Mouse (Mus musculus) neural tube, embryonic 14.5 days (tissue): ENCODE results near the gene Ccdc181. TPM values are rescaled to one million over a fixed set of nuclear protein-coding genes. Genes with fewer than 3 reads are reported as not detected.

ENCODE experiments used
- ATAC-seq: fragments of 200-750 bp; cut with Nextera tagmentation; 2 replicates; pipeline ENCODE4 v1.8.0; 2017; ENCODE audit warnings: low read depth, mild to moderate bottlenecking, moderate TSS enrichment, moderate library complexity
- H3K27ac ChIP-seq: fragments of 300-500 bp; sonication (generic); 2 replicates; pipeline ENCODE4 v1.5.1; 2014; ENCODE audit warnings: low read depth, mild to moderate bottlenecking, control low read depth, low read length, moderate library complexity, mixed read lengths
- H3K27me3 ChIP-seq: fragments of 300-500 bp; sonication (generic); 2 replicates; pipeline ENCODE4 v1.6.1; 2014; ENCODE audit warnings: low read length; ENCODE audit not compliant: control insufficient read depth, insufficient read depth
- H3K36me3 ChIP-seq: fragments of 300-500 bp; sonication (generic); 2 replicates; pipeline ENCODE4 v1.6.1; 2014; ENCODE audit warnings: low read length, mixed read lengths; ENCODE audit not compliant: control insufficient read depth, insufficient read depth
- H3K4me1 ChIP-seq: fragments of 300-500 bp; sonication (generic); 2 replicates; pipeline ENCODE4 v1.6.1; 2014; ENCODE audit warnings: low read length; ENCODE audit not compliant: control insufficient read depth, insufficient read depth
- H3K4me2 ChIP-seq: fragments of 300-500 bp; sonication (generic); 2 replicates; pipeline ENCODE4 v1.6.1; 2014; ENCODE audit warnings: mild to moderate bottlenecking, low read depth, low read length, control low read depth
- H3K4me3 ChIP-seq: fragments of 300-500 bp; sonication (generic); 2 replicates; pipeline ENCODE4 v1.5.1; 2014; ENCODE audit warnings: low read depth, low read length, control low read depth, mixed read lengths
- H3K9ac ChIP-seq: fragments of 300-500 bp; sonication (generic); replicated peaks from 2 replicates; pipeline ENCODE4 v1.6.1; 2014; ENCODE audit warnings: low read depth, mild to moderate bottlenecking, control low read depth, low read length, mixed read lengths
- H3K9me3 ChIP-seq: fragments of 300-500 bp; sonication (generic); 2 replicates; pipeline ENCODE4 v1.6.1; 2016; ENCODE audit warnings: low read length; ENCODE audit not compliant: control insufficient read depth
- WGBS: fragments of 180-500 bp; shearing (Covaris S2); extraction: QIAGEN DNeasy Blood & Tissue Kit; methylation state at CpG from one replicate; pipeline ENCODE4 v1.1.7; 2014; 5-methylcytosine and 5-hydroxymethylcytosine counted together
- polyA plus RNA-seq: library from polyadenylated mRNA; unstranded; fragments of >200 nt; fragmentation: Nextera tagmentation; extraction: Ambion mirVana; gene quantifications from 2 replicates; pipeline ENCODE4 v1.2.1, GENCODE M21; 2014

Gene Ccdc181
- polyA plus RNA-seq, 1 experiment from 2014 or later = 24.7 TPM

- Histone ChIP-seq H3K27me3 (no peaks in the 10 kb centered on the region), H3K36me3 (peaks cover 28% of the 10 kb centered on the region), H3K9ac (no peak within 1 kb of the TSS), H3K4me2 (no peak within 1 kb of the TSS), H3K27ac (no peak within 1 kb of the TSS), H3K4me1 (peaks cover 12% of the 10 kb centered on the region), H3K9me3 (no peaks in the 10 kb centered on the region), H3K4me3 (no peak within 1 kb of the TSS)
- WGBS = 92% methylated on average over 5 of the region's 5 CpGs
- ATAC-seq = no peak
Measured at GRCm38 (mm10) chr1:164303821-164304220, 28.4 kb downstream of the Ccdc181 start, which contains the start of gene Nme7. TSS of gene Nme7 (plus strand) at chr1:164304121.

- H3K4me2 ChIP-seq = peak within 1 kb of the TSS; percentile 85
- no peaks in the 10 kb centered on the region for H3K9me3 ChIP-seq
- H3K36me3 ChIP-seq = peaks cover 3% of the 10 kb centered on the region
- ATAC-seq = peak; percentile 99
- peak within 1 kb of the TSS; percentile 67 for H3K4me3 ChIP-seq
- peak within 1 kb of the TSS; percentile 58 for H3K9ac ChIP-seq
- H3K27ac ChIP-seq = peak within 1 kb of the TSS; percentile 40
- no peaks in the 10 kb centered on the region for H3K27me3 ChIP-seq
- WGBS = under 1% methylated on average over 35 of the region's 35 CpGs
- peaks cover 12% of the 10 kb centered on the region for H3K4me1 ChIP-seq
Measured at GRCm38 (mm10) chr1:164307124-164307751, 31.9 kb downstream of the Ccdc181 start, which contains the start of gene Blzf1. TSS of gene Blzf1 (minus strand) at chr1:164307489.

- ATAC-seq = peak; percentile 25
- WGBS = 12% methylated on average over 10 of the region's 10 CpGs
Measured at GRCm38 (mm10) chr1:164307922-164308321, 32.5 kb downstream of the Ccdc181 start.

GRCm38 (mm10) chr1:164314085-164314484 is 38.7 kb downstream of the Ccdc181 start:
- WGBS = 97% methylated on average over 5 of the region's 5 CpGs
- H3K27me3 ChIP-seq = no peaks in the 10 kb centered on the region
- H3K9ac ChIP-seq = no peak overlapping the region
- no peaks in the 10 kb centered on the region for H3K9me3 ChIP-seq
- H3K4me3 ChIP-seq = no peak overlapping the region
- no peak overlapping the region for H3K4me2 ChIP-seq
- peaks cover 5% of the 10 kb centered on the region; the same call in 1 of the 2 replicates for H3K36me3 ChIP-seq
- no peak overlapping the region for H3K27ac ChIP-seq
- no peak for ATAC-seq
- H3K4me1 ChIP-seq = no peaks in the 10 kb centered on the region

More at GRCm38 (mm10) chr1:164307922-164308321, 32.5 kb downstream of the Ccdc181 start:
- peak overlapping the region; percentile 58; the same call in 1 of the 2 replicates for H3K9ac ChIP-seq
- H3K27me3 ChIP-seq = no peaks in the 10 kb centered on the region
- peak overlapping the region; percentile 67 for H3K4me3 ChIP-seq
- H3K4me2 ChIP-seq = peak overlapping the region; percentile 85
- H3K9me3 ChIP-seq = no peaks in the 10 kb centered on the region
- 0 out of 2 replicates have a peak overlapping the region, but pooled peaks have one; percentile 8 for H3K27ac ChIP-seq
- peaks cover 12% of the 10 kb centered on the region for H3K4me1 ChIP-seq
- H3K36me3 ChIP-seq = peaks cover 5% of the 10 kb centered on the region; the same call in 1 of the 2 replicates

GRCm38 (mm10) chr1:164315266-164315665 is 39.9 kb downstream of the Ccdc181 start:
- Histone ChIP-seq H3K4me3 (no peak overlapping the region), H3K27ac (no peak overlapping the region), H3K9me3 (no peaks in the 10 kb centered on the region), H3K36me3 (peaks cover 5% of the 10 kb centered on the region; the same call in 1 of the 2 replicates), H3K4me2 (no peak overlapping the region), H3K4me1 (no peaks in the 10 kb centered on the region), H3K27me3 (no peaks in the 10 kb centered on the region), H3K9ac (no peak overlapping the region)
- ATAC-seq = no peak
- 68% methylated on average over 8 of the region's 8 CpGs for WGBS

- H3K4me3 ChIP-seq = no peak overlapping the region
- WGBS = 34% methylated on average over 3 of the region's 3 CpGs
- no peaks in the 10 kb centered on the region for H3K27me3 ChIP-seq
- no peak overlapping the region for H3K27ac ChIP-seq
- peak; percentile 83 for ATAC-seq
- H3K9ac ChIP-seq = no peak overlapping the region
- H3K4me1 ChIP-seq = no peaks in the 10 kb centered on the region
- H3K4me2 ChIP-seq = no peak overlapping the region
- peaks cover 5% of the 10 kb centered on the region; the same call in 1 of the 2 replicates for H3K36me3 ChIP-seq
- no peaks in the 10 kb centered on the region for H3K9me3 ChIP-seq
Measured at GRCm38 (mm10) chr1:164316697-164317096, 41.3 kb downstream of the Ccdc181 start.

- Histone ChIP-seq H3K4me3 (no peak overlapping the region), H3K27me3 (no peaks in the 10 kb centered on the region), H3K4me2 (no peak overlapping the region), H3K9me3 (no peaks in the 10 kb centered on the region), H3K27ac (no peak overlapping the region), H3K36me3 (peaks cover 5% of the 10 kb centered on the region; the same call in 1 of the 2 replicates), H3K4me1 (no peaks in the 10 kb centered on the region), H3K9ac (no peak overlapping the region)
- ATAC-seq = no peak
- WGBS = 93% methylated on average over 9 of the region's 9 CpGs
Measured at GRCm38 (mm10) chr1:164317261-164317660, 41.9 kb downstream of the Ccdc181 start.

GRCm38 (mm10) chr1:164318474-164318873 is 43.1 kb downstream of the Ccdc181 start:
- no peak for ATAC-seq

GRCm38 (mm10) chr1:164319542-164320140 is 44.3 kb downstream of the Ccdc181 start:
- Histone ChIP-seq H3K4me2 (no peak overlapping the region), H3K27me3 (no peaks in the 10 kb centered on the region), H3K9ac (no peak overlapping the region), H3K27ac (no peak overlapping the region), H3K9me3 (no peaks in the 10 kb centered on the region), H3K4me1 (no peaks in the 10 kb centered on the region), H3K36me3 (no peaks in the 10 kb centered on the region), H3K4me3 (no peak overlapping the region)
- 86% methylated on average over 14 of the region's 14 CpGs for WGBS
- no peak for ATAC-seq

More at GRCm38 (mm10) chr1:164318474-164318873, 43.1 kb downstream of the Ccdc181 start:
- WGBS = 92% methylated on average over 5 of the region's 5 CpGs
- Histone ChIP-seq H3K9ac (no peak overlapping the region), H3K4me1 (no peaks in the 10 kb centered on the region), H3K9me3 (no peaks in the 10 kb centered on the region), H3K36me3 (no peaks in the 10 kb centered on the region; the same call in 1 of the 2 replicates), H3K4me2 (no peak overlapping the region), H3K27ac (no peak overlapping the region), H3K4me3 (no peak overlapping the region), H3K27me3 (no peaks in the 10 kb centered on the region)
